Mouse (Mus musculus) limb, embryonic 13.5 days (tissue): ENCODE results near the gene Zrsr1. TPM values are rescaled to one million over a fixed set of nuclear protein-coding genes. Genes with fewer than 3 reads are reported as not detected.

Experiments used
- ATAC-seq: fragments of 200-750 bp; cut with Nextera tagmentation; 2 replicates; pipeline ENCODE4 v1.8.0; 2017; ENCODE audit warnings: low read depth, moderate number of reproducible peaks, moderate TSS enrichment; ENCODE audit not compliant: low FRiP score
- H3K27ac ChIP-seq: fragments of 300-500 bp; sonication (generic); 2 replicates; pipeline ENCODE4 v1.5.1; 2015; ENCODE audit warnings: inconsistent platforms, mild to moderate bottlenecking, moderate library complexity
- H3K27me3 ChIP-seq: fragments of 300-500 bp; sonication (generic); 2 replicates; pipeline ENCODE4 v1.6.1; 2015; ENCODE audit warnings: mild to moderate bottlenecking, inconsistent platforms
- H3K36me3 ChIP-seq: fragments of 300-500 bp; sonication (generic); 2 replicates; pipeline ENCODE4 v1.6.1; 2015; ENCODE audit warnings: inconsistent platforms, mild to moderate bottlenecking, moderate library complexity
- H3K4me1 ChIP-seq: fragments of 300-500 bp; sonication (generic); 2 replicates; pipeline ENCODE4 v1.6.1; 2015; ENCODE audit warnings: inconsistent platforms
- H3K4me2 ChIP-seq: fragments of 300-500 bp; sonication (generic); replicated peaks from 2 replicates; pipeline ENCODE4 v1.6.1; 2015; ENCODE audit warnings: inconsistent platforms, mild to moderate bottlenecking, moderate library complexity
- H3K4me3 ChIP-seq: fragments of 300-500 bp; sonication (generic); 2 replicates; pipeline ENCODE4 v1.5.1; 2015; ENCODE audit warnings: moderate library complexity, mild to moderate bottlenecking, inconsistent platforms
- H3K9ac ChIP-seq: fragments of 300-500 bp; sonication (generic); 2 replicates; pipeline ENCODE4 v1.6.1; 2015; ENCODE audit warnings: mild to moderate bottlenecking, inconsistent platforms
- H3K9me3 ChIP-seq: fragments of 300-500 bp; sonication (generic); 2 replicates; pipeline ENCODE4 v1.6.1; 2016; ENCODE audit warnings: inconsistent platforms
- WGBS: fragments of 180-500 bp; shearing (Covaris S2); methylation state at CpG from one replicate; pipeline ENCODE4 v1.1.7; 2015; 5-methylcytosine and 5-hydroxymethylcytosine counted together
- polyA plus RNA-seq: library from polyadenylated mRNA; unstranded; fragments of >200 nt; fragmentation: Nextera tagmentation; extraction: Ambion mirVana; gene quantifications from 2 replicates; pipeline ENCODE4 v1.2.1, GENCODE M21; 2015

Zrsr1 gene
- 3.6 and 3.8 TPM in 2 replicates for polyA plus RNA-seq

DNA sequence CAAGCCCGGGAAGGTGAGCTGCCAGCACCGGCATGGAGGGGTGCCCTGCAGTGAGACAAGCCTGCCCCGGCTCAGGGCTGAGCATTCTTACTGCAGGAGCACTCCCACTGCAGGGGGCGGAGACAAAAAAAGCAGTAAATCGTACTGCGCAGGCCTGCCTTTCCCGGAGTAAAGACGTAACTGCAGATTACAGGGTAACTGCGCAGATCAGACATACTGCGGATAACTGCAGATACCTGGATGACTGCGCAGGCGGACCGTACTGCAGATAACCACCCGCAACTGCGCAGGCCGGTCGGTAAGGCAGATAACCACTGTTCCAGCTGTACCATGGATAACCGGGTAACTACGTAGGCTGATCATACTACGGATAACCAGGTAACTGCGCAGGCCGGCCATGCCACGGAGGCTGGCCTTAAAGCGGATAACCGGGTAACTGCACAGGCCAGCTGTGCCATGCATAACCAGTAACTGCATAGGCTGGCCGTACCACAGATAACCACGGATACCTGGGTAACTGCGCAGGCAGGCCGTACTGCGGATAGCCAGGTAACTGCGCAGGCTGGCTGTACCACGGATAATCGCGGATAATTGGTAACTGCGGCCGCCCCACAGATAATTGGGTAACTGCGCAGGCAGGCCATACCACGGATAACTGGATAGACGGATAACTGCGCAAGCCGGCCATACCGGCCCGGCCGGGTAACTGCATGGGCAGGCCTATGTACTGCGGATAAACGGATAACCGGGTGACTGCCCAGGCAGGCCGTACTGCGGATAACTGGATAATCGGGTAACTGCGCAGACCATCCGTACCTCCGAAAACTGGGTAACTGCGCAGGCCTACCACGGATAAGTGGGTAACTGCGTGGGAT, at the start of gene Zrsr1:
Zrsr1 (plus strand) TSS at position 171 of the 875 bp plus-strand sequence.
- H3K36me3 ChIP-seq = peaks cover 60% of the 10 kb centered on the region
- H3K4me3 ChIP-seq = peak within 1 kb of the TSS; percentile 58
- peaks cover 47% of the 10 kb centered on the region for H3K9me3 ChIP-seq
- peak within 1 kb of the TSS; percentile 73 for H3K9ac ChIP-seq
- peak within 1 kb of the TSS; percentile 15; the same call in 1 of the 2 replicates for H3K27ac ChIP-seq
- peaks cover 23% of the 10 kb centered on the region for H3K4me1 ChIP-seq
- ATAC-seq = peak; percentile 78
- 46% methylated on average over 56 of the region's 56 CpGs for WGBS
- no peaks in the 10 kb centered on the region for H3K27me3 ChIP-seq
- peak within 1 kb of the TSS; percentile 71 for H3K4me2 ChIP-seq

DNA sequence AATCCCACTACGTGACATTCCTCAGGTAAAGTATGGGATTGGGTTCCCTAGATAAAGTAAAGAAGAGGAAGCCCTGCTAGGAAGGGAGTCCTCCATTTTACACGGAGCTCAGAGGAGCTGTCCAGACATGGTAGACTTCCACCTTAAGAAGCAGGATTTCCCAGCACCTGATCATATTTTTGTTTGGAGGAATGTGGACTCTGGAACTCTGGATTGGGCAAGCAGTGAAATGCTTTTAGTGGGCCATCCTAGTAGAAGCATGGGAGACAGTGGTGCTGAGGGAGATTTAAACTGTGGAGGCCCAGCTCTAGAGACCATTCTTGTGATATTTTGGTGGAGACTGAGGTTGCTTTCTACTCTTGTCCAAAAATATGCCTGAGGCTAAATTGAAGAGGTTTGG, 49.3 kb upstream of the Zrsr1 start:
- Histone ChIP-seq H3K9ac (no peak overlapping the region), H3K4me2 (no peak overlapping the region), H3K9me3 (no peaks in the 10 kb centered on the region), H3K4me1 (no peaks in the 10 kb centered on the region), H3K36me3 (no peaks in the 10 kb centered on the region), H3K27me3 (no peaks in the 10 kb centered on the region), H3K27ac (no peak overlapping the region), H3K4me3 (no peak overlapping the region)
- ATAC-seq = no peak
- 79% methylated on average over 2 of the region's 2 CpGs for WGBS

DNA sequence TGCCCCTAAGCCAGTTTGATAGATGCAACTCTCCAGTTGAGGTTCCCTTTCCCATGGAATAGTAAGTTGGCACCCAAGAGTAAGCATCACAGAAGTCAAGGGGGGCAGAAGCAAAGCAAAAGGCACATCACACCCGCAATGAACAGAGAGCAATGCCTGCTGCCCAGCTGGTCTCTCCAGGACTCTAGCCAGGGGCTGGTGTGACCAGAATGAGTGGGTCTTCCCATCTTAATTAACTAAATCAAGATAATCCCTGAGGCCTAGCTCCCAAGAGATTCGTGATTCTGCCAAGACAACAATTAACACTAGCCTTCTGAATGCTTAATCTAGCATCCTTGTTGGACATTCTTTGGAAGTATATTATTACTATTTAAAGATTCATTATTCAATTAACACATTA, 48.2 kb upstream of the Zrsr1 start:
- WGBS = 86% methylated on average over 2 of the region's 2 CpGs
- no peak for ATAC-seq

DNA sequence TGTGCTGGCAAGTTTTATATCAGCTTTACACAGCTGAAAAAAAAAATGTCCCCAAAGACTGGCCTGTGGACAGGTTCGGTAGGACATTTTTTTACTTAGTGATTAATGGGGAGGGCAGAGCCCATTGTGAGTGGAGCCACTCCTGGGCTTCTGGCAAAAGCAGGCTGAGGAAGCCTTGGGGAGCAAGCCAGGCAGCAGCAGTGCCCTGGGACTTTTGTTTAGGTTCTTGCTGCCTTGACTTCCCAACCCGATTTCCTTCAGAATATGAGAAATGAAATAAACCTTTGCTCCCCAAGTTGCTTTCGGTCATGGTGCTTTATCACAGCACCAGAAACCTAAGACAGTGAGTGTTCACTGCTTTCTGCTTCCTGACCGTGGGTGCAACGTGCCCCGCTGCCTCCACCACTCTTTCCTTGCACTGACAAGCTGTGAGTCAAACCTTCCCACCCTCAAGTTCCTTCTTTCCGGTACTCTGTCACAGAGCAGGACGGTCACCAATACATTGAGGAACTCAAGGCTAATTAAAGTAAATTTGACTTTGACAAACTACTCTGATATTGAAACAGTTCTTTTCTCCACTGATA, 43.1 kb upstream of the Zrsr1 start:
- H3K4me2 ChIP-seq = no peak overlapping the region
- no peak for ATAC-seq
- 79% methylated on average over 8 of the region's 8 CpGs for WGBS

More for the DNA sequence above, 48.2 kb upstream of the Zrsr1 start:
- Histone ChIP-seq H3K4me2 (no peak overlapping the region), H3K9me3 (no peaks in the 10 kb centered on the region), H3K4me1 (no peaks in the 10 kb centered on the region), H3K36me3 (no peaks in the 10 kb centered on the region), H3K4me3 (no peak overlapping the region), H3K27ac (no peak overlapping the region), H3K9ac (no peak overlapping the region), H3K27me3 (no peaks in the 10 kb centered on the region)

DNA sequence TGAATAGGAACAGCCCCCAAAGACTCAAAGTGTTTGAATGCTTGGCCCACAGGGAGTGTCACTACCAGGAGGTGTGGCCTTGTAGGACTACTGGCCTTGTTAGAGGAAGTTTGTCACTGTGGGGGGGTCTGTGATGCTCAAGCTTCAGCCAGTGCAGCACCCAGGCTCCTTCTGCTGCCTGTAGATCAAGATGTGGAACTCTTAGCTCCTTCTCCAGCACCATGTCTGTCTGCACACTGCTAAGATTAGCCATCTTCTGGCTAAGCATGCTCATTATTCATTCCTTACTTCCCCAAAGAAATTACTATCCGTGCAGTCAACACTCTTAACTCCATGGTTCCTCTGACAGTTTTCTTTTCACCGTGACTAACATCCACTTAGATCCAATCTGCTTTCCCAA, 41.7 kb upstream of the Zrsr1 start:
- no peak overlapping the region for H3K4me2 ChIP-seq
- no peak overlapping the region for H3K9ac ChIP-seq
- ATAC-seq = no peak
- no peak overlapping the region for H3K27ac ChIP-seq
- H3K4me3 ChIP-seq = no peak overlapping the region
- no peaks in the 10 kb centered on the region for H3K4me1 ChIP-seq
- WGBS = 78% methylated on average over 2 of the region's 2 CpGs
- H3K27me3 ChIP-seq = no peaks in the 10 kb centered on the region
- H3K36me3 ChIP-seq = peaks cover 3% of the 10 kb centered on the region; the same call in 1 of the 2 replicates
- H3K9me3 ChIP-seq = no peaks in the 10 kb centered on the region

More for the DNA sequence above, 43.1 kb upstream of the Zrsr1 start:
- Histone ChIP-seq H3K4me1 (no peaks in the 10 kb centered on the region), H3K36me3 (peaks cover 3% of the 10 kb centered on the region; the same call in 1 of the 2 replicates), H3K9me3 (no peaks in the 10 kb centered on the region), H3K4me3 (no peak overlapping the region), H3K27me3 (no peaks in the 10 kb centered on the region), H3K9ac (no peak overlapping the region), H3K27ac (no peak overlapping the region)

DNA sequence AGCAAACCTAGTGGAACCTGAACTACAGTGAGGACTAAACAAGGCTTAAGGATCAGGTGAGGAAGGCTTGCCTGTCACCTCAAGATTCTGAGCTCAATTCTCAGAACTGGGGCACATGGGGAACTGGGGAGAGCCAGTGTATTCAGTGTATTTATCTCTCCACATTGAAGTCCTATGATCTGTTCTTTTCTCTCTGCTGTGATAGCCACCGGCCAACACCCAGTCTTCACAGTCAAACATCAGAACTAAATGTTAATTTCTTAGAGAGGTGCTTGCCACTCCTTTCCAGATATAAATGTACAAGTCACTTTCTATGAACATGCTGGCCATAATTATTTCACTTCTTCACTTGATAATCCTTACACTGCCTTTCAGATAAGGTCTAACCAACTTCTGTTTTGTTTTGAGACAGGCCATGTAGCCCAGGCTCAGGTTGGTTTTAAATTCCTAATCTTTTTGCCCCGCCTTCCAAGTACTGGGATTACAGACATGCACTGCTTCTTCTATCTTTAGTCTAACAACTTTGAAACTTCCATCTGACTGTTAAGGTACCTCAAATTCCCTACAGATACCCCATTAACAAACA, 40.4 kb upstream of the Zrsr1 start:
- peaks cover 3% of the 10 kb centered on the region; the same call in 1 of the 2 replicates for H3K36me3 ChIP-seq
- no peaks in the 10 kb centered on the region for H3K9me3 ChIP-seq
- WGBS = 90% methylated on average over 2 of the region's 2 CpGs
- H3K27me3 ChIP-seq = no peaks in the 10 kb centered on the region
- no peak overlapping the region for H3K9ac ChIP-seq
- H3K27ac ChIP-seq = no peak overlapping the region
- no peak overlapping the region for H3K4me3 ChIP-seq
- no peak overlapping the region for H3K4me2 ChIP-seq
- ATAC-seq = no peak
- H3K4me1 ChIP-seq = no peaks in the 10 kb centered on the region

DNA sequence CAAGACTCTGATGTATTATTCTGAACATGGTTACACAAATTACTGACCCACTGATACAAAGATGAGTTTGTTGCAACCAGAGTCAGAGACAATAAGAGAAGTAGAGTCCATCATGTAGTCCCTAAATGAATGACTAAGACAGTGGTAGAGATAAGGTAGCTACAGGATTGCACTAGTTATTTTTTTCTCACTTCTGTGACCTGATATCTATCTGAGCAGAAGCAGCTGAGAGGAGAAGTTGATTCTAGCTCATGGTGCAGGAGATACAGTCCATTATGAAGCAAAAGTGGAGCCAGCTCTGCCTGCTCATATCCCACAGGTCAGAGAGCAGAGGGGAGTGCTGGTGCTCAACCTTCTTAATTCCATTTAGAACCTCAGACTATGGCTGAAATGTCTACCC, 39.6 kb upstream of the Zrsr1 start:
- ATAC-seq = no peak

DNA sequence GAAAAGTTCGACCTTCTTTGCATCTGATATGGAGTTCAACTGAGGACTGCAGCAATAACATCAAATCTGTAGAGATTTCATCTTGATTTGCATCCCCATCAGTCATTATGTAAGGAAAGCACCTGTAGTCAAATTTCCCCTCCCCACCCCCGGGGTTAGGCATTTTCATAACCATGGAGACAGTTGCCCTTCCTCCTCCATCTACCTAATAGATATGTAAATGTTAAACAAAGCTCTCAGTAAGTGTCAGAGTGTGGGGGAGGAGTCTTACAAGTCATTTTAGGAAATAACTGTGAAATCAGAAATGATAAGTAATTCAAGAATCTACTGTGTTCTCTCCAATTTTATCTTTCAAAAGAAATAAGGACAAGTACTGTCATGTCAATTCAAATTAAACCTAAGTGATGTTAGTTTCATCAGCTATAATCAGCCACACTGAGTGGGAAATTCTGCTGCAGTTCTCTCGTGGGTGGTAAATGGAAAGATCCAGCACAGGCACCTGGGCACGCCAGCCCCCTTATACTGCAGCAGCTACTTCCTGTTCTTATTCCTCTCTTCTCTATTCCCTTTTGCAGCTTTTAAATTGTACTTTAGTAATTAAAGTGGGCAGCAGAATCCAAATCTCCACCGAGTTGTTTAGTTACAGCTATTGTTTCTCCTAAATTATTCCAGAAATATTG, 35.2 kb upstream of the Zrsr1 start:
- Histone ChIP-seq H3K9ac (no peak overlapping the region), H3K36me3 (no peaks in the 10 kb centered on the region), H3K27ac (no peak overlapping the region), H3K4me1 (no peaks in the 10 kb centered on the region), H3K4me3 (no peak overlapping the region), H3K27me3 (no peaks in the 10 kb centered on the region), H3K4me2 (no peak overlapping the region), H3K9me3 (no peaks in the 10 kb centered on the region)
- no peak for ATAC-seq
- WGBS = 66% methylated on average over 5 of the region's 5 CpGs

More for the DNA sequence above, 39.6 kb upstream of the Zrsr1 start:
- Histone ChIP-seq H3K27me3 (no peaks in the 10 kb centered on the region), H3K36me3 (peaks cover 3% of the 10 kb centered on the region; the same call in 1 of the 2 replicates), H3K9ac (no peak overlapping the region), H3K9me3 (no peaks in the 10 kb centered on the region), H3K4me3 (no peak overlapping the region), H3K27ac (no peak overlapping the region), H3K4me1 (no peaks in the 10 kb centered on the region), H3K4me2 (no peak overlapping the region)

DNA sequence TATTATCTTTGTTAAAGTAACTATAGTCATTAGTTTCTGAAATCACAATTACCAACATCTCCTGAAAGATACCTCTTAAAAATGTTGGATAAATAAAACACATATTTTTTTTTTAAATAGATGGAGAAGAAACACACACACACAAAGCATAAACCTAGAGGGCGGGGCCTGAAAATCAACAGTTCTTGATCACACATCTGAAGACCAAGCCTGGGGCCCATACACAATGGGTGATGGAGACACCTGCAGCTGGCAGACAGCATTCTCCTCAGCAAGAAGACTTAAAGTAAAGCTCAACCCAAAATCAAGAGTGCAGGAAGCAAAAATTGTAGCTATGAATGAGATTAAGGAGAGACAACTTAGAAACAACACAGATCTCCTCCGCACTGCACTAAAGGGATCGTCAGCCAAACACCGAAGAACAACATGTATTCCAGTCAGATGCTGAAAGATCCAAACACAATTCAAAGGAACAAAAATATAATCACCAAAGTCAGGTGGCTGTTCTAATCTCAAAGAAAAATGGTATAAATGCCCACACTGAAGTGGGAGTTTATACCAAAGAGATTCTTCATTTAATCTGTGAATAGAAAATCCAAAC, 34.0 kb upstream of the Zrsr1 start:
- H3K9ac ChIP-seq = no peak overlapping the region
- no peak overlapping the region for H3K4me2 ChIP-seq
- H3K4me3 ChIP-seq = no peak overlapping the region
- H3K36me3 ChIP-seq = no peaks in the 10 kb centered on the region
- H3K27ac ChIP-seq = no peak overlapping the region
- no peak for ATAC-seq
- no peaks in the 10 kb centered on the region for H3K4me1 ChIP-seq
- 94% methylated on average over 4 of the region's 4 CpGs for WGBS
- no peaks in the 10 kb centered on the region for H3K9me3 ChIP-seq
- H3K27me3 ChIP-seq = no peaks in the 10 kb centered on the region

DNA sequence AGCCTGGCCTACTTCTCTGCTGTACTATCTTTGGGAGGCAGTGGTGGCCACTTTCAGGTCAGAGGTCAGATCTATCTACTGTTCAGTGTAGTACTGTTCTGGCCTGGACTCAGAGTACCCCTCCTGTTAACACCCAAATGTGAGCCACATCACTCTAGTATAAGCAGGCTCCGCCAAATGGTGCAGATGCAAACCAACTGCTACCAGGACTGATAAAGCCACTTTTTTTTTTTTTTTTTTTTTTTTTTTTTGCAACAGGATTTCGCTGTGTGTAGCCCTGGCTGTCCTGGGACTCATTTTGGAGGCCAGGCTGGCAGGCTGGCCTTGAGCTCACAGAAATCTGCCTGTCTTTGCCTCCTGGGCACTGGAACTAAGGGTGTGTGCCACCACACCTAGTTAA, 32.8 kb upstream of the Zrsr1 start:
- H3K9ac ChIP-seq = no peak overlapping the region
- no peak overlapping the region for H3K4me2 ChIP-seq
- ATAC-seq = no peak
- H3K36me3 ChIP-seq = no peaks in the 10 kb centered on the region
- H3K9me3 ChIP-seq = no peaks in the 10 kb centered on the region
- H3K27me3 ChIP-seq = no peaks in the 10 kb centered on the region
- H3K4me1 ChIP-seq = no peaks in the 10 kb centered on the region
- WGBS = 93% methylated on average over 2 of the region's 2 CpGs
- no peak overlapping the region for H3K4me3 ChIP-seq
- H3K27ac ChIP-seq = no peak overlapping the region

DNA sequence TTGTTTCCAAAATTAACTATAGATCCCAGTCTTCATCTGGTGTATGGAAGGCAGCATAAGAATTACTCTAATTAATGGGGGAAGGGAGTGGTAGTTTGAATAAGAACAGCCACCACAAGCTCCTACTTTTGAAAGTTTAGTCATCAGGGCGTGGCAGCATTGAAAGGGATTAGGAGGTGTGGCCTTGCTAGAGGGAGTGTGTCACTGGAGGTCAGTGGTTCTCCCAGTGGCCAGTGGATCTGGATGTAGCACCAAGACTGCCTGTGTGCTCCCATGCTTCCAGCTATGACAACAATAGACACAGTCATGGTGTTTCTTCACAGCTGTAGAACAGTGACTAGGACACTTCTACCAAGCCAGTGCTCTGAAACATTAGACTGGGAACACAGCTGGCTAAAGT, 22.7 kb upstream of the Zrsr1 start:
- no peaks in the 10 kb centered on the region for H3K9me3 ChIP-seq
- H3K27me3 ChIP-seq = no peaks in the 10 kb centered on the region
- H3K36me3 ChIP-seq = peaks cover 10% of the 10 kb centered on the region
- H3K4me1 ChIP-seq = no peaks in the 10 kb centered on the region
- H3K4me3 ChIP-seq = no peak overlapping the region
- 84% methylated on average over 1 of the region's 1 CpGs for WGBS
- H3K9ac ChIP-seq = no peak overlapping the region
- H3K4me2 ChIP-seq = no peak overlapping the region
- ATAC-seq = no peak
- H3K27ac ChIP-seq = no peak overlapping the region
